Mouse (Mus musculus) lung, adult 2 months (tissue): ENCODE measurements around the gene Ptprm.

Experiments used
- CTCF ChIP-seq: fragments of 200-500 bp; IDR thresholded peaks from 2 replicates; pipeline ENCODE4 v1.5.1; 2011; ENCODE audit warnings: mild to moderate bottlenecking, low read length, control low read depth; ENCODE audit not compliant: insufficient read depth
- POLR2A ChIP-seq: fragments of 200-500 bp; IDR thresholded peaks from 2 replicates; pipeline ENCODE4 v1.6.1; 2011; ENCODE audit warnings: low read depth, mild to moderate bottlenecking, control low read depth, low read length, borderline replicate concordance; ENCODE audit errors: extremely low read depth

DNA sequence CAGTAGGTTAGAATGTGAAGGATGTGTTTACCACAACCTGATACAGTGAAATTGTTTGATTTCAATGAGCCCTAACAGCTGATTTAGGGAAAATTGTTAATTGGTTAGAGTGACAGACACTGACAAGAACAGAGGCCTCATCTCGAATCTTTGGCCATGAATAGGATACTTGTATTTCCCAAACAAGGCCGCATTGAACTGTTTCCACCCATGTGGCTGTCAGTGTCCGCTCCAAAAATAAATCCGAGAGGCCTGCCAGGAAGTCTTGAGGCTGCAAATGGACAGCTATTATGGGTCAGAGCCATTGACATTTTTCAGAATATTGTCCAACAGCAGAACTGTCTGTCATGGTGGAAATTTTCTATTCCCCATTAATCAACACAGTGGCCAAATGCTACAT lies 409.8 kb downstream of the Ptprm start:
- TF ChIP-seq POLR2A (no peak), CTCF (no peak)
